Mouse (Mus musculus): ENCODE results near the gene Ak4. TPM values are rescaled to one million over a fixed set of nuclear protein-coding genes. Genes with fewer than 3 reads are reported as not detected.

The Ak4 gene
- 1 to 10 TPM in 1 of 2 experiments, under 1 TPM in 1; 0.46 to 1.3 TPM for total RNA-seq (2023)

GRCm38 (mm10) chr4:101419151-101419910 lies at the start of gene Ak4:
TSS of gene Ak4 (plus strand) at chr4:101419277.

DNA sequence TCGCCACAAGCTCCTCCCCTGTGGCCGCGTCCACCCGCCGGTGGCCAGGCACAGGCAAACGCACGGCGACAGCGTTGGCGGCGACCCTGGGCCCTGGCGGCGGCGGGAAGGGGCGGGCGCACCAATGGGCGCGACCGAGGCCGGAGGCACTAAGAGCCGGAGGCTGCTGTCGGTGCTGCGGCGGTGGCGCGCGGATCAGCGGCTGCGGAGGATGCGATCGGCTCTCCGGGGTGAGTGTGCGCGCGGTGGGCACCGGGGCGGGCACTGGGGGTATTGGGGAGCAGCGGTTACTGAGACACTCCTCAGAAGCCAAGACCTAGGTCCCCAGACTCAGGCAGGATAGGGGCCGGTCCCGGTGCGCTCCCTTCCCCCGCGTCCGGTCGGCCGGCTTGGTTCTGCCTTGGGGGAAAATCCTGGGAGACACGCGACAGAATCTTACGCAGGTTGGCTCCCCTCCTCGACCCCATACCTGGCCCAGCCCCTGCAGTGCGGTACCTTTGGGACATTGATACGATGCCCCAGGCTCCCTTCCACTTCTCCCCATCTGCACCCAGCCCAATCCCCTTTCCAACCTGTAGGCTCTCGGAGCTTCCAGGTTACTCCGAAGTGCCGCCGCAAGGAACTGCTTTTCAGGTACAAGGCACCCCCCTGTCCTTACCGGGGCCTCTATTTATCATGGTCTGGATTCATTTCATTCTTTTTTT lies 77.6 kb downstream of the Ak4 start, which contains the start of gene Dnajc6:
TSS of gene Dnajc6 (plus strand) at position 115 of the 704 bp plus-strand sequence.

Other genes starting within 250 kb of the Ak4 start
- gene Jak1, start 154.0 kb upstream of the Ak4 start, total RNA-seq (2023), result 100 to 1,000 TPM; 151 to 179 TPM
- gene Dnajc6, start 77.4 kb downstream of the Ak4 start, total RNA-seq (2023), result 1 to 10 TPM; 4.5 TPM
- gene Leprot, start 228.4 kb downstream of the Ak4 start, total RNA-seq (2023), result 10 to 100 TPM; 51.2 to 57.4 TPM